Mouse (Mus musculus): ENCODE results near the gene Slc25a42. TPM values are rescaled to one million over a fixed set of nuclear protein-coding genes. Genes with fewer than 3 reads are reported as not detected.

The Slc25a42 gene
- total and polyA plus RNA-seq, 3 experiments, result 5.1 to 19.3 (median 12.1) TPM

- Histone ChIP-seq H3K4me3 (ENCODE audit: low read depth, low read length) (peak overlapping the region; percentile 85), H3K9me3 (replicated peaks) (no peaks in the 10 kb centered on the region), H3K36me3 (replicated peaks) (peaks cover 26% of the 10 kb centered on the region), H3K27me3 (ENCODE audit: insufficient read depth, low read length) (no peaks in the 10 kb centered on the region), H3K4me1 (ENCODE audit: insufficient read depth, low read depth, low read length) (peaks cover 41% of the 10 kb centered on the region)
- DNase-seq (ENCODE audit: low spot score) (no peak), ATAC-seq (ENCODE audit: extremely low read depth, insufficient number of reproducible peaks, low FRiP score, poor library complexity, severe bottlenecking) (no peak)
- TF ChIP-seq TAL1 (conservative IDR thresholded peaks at IDR 0.05; ENCODE audit: low read depth, low read length), result no peak
- TF ChIP-seq GATA2 (IDR thresholded peaks at IDR 0.05; ENCODE audit: borderline replicate concordance, low read depth, low read length), result no peak
- no peak for TF ChIP-seq CTCF (IDR thresholded peaks at IDR 0.05; ENCODE audit: low read depth, low read length)
- TF ChIP-seq GATA1 (IDR thresholded peaks at IDR 0.05; ENCODE audit: borderline replicate concordance, low read length), result no peak
- TF ChIP-seq POLR2AphosphoS5 (IDR thresholded peaks at IDR 0.05; ENCODE audit: insufficient replicate concordance, low read depth, low read length), result no peak
Observed at GRCm38 (mm10) chr8:70211275-70211674, 830 bp downstream of the Slc25a42 start.

GRCm38 (mm10) chr8:70210538-70210937 is 1.6 kb downstream of the Slc25a42 start:
- ATAC-seq (ENCODE audit: extremely low read depth, insufficient number of reproducible peaks, low FRiP score, poor library complexity, severe bottlenecking) (no peak), DNase-seq (ENCODE audit: low spot score) (no peak)
- H3K4me1 ChIP-seq (ENCODE audit: insufficient read depth, low read depth, low read length), result peaks cover 41% of the 10 kb centered on the region
- H3K9me3 ChIP-seq (replicated peaks), result no peaks in the 10 kb centered on the region
- no peaks in the 10 kb centered on the region for H3K27me3 ChIP-seq (ENCODE audit: insufficient read depth, low read length)
- H3K4me3 ChIP-seq (ENCODE audit: low read depth, low read length), result peak overlapping the region; percentile 47; the same call in 1 of the 2 replicates
- H3K36me3 ChIP-seq (replicated peaks), result peaks cover 26% of the 10 kb centered on the region
- TF ChIP-seq POLR2AphosphoS5 (IDR thresholded peaks at IDR 0.05; ENCODE audit: insufficient replicate concordance, low read depth, low read length), result no peak

- H3K36me3 ChIP-seq (replicated peaks), result peaks cover 42% of the 10 kb centered on the region
- H3K27me3 ChIP-seq (ENCODE audit: insufficient read depth, low read length), result no peaks in the 10 kb centered on the region
- H3K4me1 ChIP-seq (ENCODE audit: insufficient read depth, low read depth, low read length), result peaks cover 27% of the 10 kb centered on the region
- no peak overlapping the region for H3K4me3 ChIP-seq (ENCODE audit: low read depth, low read length)
- no peaks in the 10 kb centered on the region for H3K9me3 ChIP-seq (replicated peaks)
- DNase-seq (ENCODE audit: low spot score) (no peak), ATAC-seq (ENCODE audit: extremely low read depth, insufficient number of reproducible peaks, low FRiP score, poor library complexity, severe bottlenecking) (no peak)
- TF ChIP-seq GATA2 (IDR thresholded peaks at IDR 0.05; ENCODE audit: borderline replicate concordance, low read depth, low read length), result no peak
- TF ChIP-seq POLR2AphosphoS5 (IDR thresholded peaks at IDR 0.05; ENCODE audit: insufficient replicate concordance, low read depth, low read length), result no peak
- no peak for TF ChIP-seq CTCF (IDR thresholded peaks at IDR 0.05; ENCODE audit: low read depth, low read length)
- TF ChIP-seq TAL1 (conservative IDR thresholded peaks at IDR 0.05; ENCODE audit: low read depth, low read length), result no peak
- TF ChIP-seq GATA1 (IDR thresholded peaks at IDR 0.05; ENCODE audit: borderline replicate concordance, low read length), result no peak
Observed at GRCm38 (mm10) chr8:70208130-70208529, 4.0 kb downstream of the Slc25a42 start.

- Histone ChIP-seq H3K36me3 (replicated peaks) (peaks cover 58% of the 10 kb centered on the region), H3K27me3 (ENCODE audit: insufficient read depth, low read length) (no peaks in the 10 kb centered on the region), H3K4me1 (ENCODE audit: insufficient read depth, low read depth, low read length) (peaks cover 34% of the 10 kb centered on the region), H3K4me3 (ENCODE audit: low read depth, low read length) (no peak overlapping the region), H3K9me3 (replicated peaks) (no peaks in the 10 kb centered on the region)
- no peak for DNase-seq (ENCODE audit: low spot score)
- TF ChIP-seq CTCF (IDR thresholded peaks at IDR 0.05; ENCODE audit: low read depth, low read length), result no peak
- TF ChIP-seq POLR2AphosphoS5 (IDR thresholded peaks at IDR 0.05; ENCODE audit: insufficient replicate concordance, low read depth, low read length), result no peak
- TF ChIP-seq GATA2 (IDR thresholded peaks at IDR 0.05; ENCODE audit: borderline replicate concordance, low read depth, low read length), result no peak
- TF ChIP-seq GATA1 (IDR thresholded peaks at IDR 0.05; ENCODE audit: borderline replicate concordance, low read length), result no peak
- no peak for TF ChIP-seq TAL1 (conservative IDR thresholded peaks at IDR 0.05; ENCODE audit: low read depth, low read length)
- no peak for ATAC-seq (ENCODE audit: extremely low read depth, insufficient number of reproducible peaks, low FRiP score, poor library complexity, severe bottlenecking)
Observed at GRCm38 (mm10) chr8:70204757-70205156, 7.3 kb downstream of the Slc25a42 start.

- peaks cover 34% of the 10 kb centered on the region for H3K4me1 ChIP-seq (ENCODE audit: insufficient read depth, low read depth, low read length)
- TF ChIP-seq GATA1 (IDR thresholded peaks at IDR 0.05; ENCODE audit: borderline replicate concordance, low read length), result no peak
- TF ChIP-seq CTCF (IDR thresholded peaks at IDR 0.05; ENCODE audit: low read depth, low read length), result no peak
- no peak for TF ChIP-seq POLR2AphosphoS5 (IDR thresholded peaks at IDR 0.05; ENCODE audit: insufficient replicate concordance, low read depth, low read length)
- TF ChIP-seq GATA2 (IDR thresholded peaks at IDR 0.05; ENCODE audit: borderline replicate concordance, low read depth, low read length), result no peak
- no peak for TF ChIP-seq TAL1 (conservative IDR thresholded peaks at IDR 0.05; ENCODE audit: low read depth, low read length)
- no peaks in the 10 kb centered on the region for H3K9me3 ChIP-seq (replicated peaks)
- DNase-seq (ENCODE audit: low spot score) (no peak), ATAC-seq (ENCODE audit: extremely low read depth, insufficient number of reproducible peaks, low FRiP score, poor library complexity, severe bottlenecking) (no peak)
- H3K4me3 ChIP-seq (ENCODE audit: low read depth, low read length), result no peak overlapping the region
- no peaks in the 10 kb centered on the region for H3K27me3 ChIP-seq (ENCODE audit: insufficient read depth, low read length)
- H3K36me3 ChIP-seq (replicated peaks), result peaks cover 66% of the 10 kb centered on the region
Observed at GRCm38 (mm10) chr8:70203072-70203471, 9.0 kb downstream of the Slc25a42 start.

GRCm38 (mm10) chr8:70201417-70201816 is 10.7 kb downstream of the Slc25a42 start:
- DNase-seq (ENCODE audit: low spot score) (peak; percentile 49), ATAC-seq (ENCODE audit: extremely low read depth, insufficient number of reproducible peaks, low FRiP score, poor library complexity, severe bottlenecking) (peak; percentile 78)
- TF ChIP-seq TAL1 (conservative IDR thresholded peaks at IDR 0.05; ENCODE audit: low read depth, low read length) (peak; percentile 76), POLR2AphosphoS5 (IDR thresholded peaks at IDR 0.05; ENCODE audit: insufficient replicate concordance, low read depth, low read length) (no peak)
- Histone ChIP-seq H3K4me1 (ENCODE audit: insufficient read depth, low read depth, low read length) (peaks cover 34% of the 10 kb centered on the region), H3K27me3 (ENCODE audit: insufficient read depth, low read length) (no peaks in the 10 kb centered on the region), H3K9me3 (replicated peaks) (no peaks in the 10 kb centered on the region), H3K4me3 (ENCODE audit: low read depth, low read length) (peak overlapping the region; percentile 28; the same call in 1 of the 2 replicates), H3K36me3 (replicated peaks) (peaks cover 61% of the 10 kb centered on the region)
